Mouse (Mus musculus): ENCODE results near the gene Sri.

Gene Sri

DNA sequence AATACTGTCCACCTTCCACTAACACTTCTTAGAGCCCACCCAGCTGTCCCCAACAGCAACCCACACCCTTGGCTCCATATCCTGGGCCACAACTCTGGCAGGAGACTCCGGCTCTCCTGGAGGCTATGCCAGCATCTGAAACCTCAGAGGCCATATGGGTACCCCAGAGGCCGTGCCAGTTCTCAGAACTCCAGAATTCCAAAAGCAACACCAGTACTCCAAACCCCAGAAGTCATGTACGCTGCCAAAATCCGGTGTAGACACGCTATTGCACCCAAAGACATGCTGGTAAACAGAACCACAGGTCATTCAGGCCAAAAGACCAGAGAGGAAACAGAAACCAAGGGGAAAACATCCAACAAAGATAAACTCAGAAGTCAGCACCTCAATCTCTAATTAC, 66.4 kb downstream of the Sri start:
- peak; percentile 79 for DNase-seq

DNA sequence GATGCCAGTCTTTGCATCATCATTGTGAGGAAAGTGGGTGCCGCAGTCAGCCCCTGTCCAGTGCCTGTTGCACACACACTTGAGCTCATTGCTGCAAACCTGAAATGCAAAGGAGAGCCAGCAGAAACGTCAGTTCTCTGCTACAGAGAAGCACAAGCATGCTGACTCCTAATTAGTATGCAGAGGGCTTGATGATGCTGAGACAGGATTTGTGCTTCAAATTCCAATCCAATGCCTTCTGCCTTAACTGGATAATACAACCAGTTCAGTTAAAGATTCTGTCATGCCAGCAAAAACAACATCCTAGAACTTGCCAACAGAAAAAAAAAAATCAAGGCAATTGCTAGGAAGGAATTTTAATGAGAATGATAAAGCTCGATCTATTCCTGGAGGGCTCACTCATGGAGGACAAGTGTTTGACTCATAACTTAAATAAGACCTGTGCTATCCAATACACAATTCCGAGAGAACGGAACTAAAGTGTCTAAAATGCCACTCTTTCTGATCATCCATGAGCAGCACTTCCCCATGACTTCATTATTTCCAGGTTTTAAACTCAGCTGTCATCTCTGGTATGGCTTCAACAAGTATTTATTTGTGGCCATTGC, 70.8 kb downstream of the Sri start:
- no peak for DNase-seq

Measured in cerebellum, adult 8-10 months (tissue).